Mouse (Mus musculus): ENCODE measurements around the gene Anxa6. TPM values are rescaled to one million over a fixed set of nuclear protein-coding genes. Genes with fewer than 3 reads are reported as not detected.
"Not testable (repeated sequence)": the region's sequence is repeated elsewhere in the genome, so short reads cannot be mapped to it uniquely, and the experiment has no call there.

The Anxa6 gene
- polyA plus RNA-seq, 1 experiment from 2014 or later = 36.5 TPM

DNA sequence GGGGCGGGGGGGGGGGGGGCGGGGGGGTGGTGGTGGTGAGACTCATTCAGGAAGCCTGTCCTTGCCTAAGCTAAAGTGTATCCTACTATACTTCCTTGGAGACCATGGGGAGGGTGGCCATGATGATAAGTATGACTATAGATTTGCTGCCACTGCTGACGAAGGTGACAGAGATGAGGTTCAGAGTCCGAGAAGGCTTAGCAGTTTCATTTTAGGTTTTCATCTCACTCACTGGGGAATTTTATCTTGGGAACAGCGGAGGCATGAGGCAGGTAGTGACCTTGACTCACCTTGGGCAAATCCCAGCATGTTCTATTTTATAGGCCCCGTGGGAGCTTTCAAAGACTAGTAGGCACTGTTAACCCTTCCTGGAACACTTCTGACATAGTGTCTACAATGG lies 60.5 kb downstream of the Anxa6 start:
- no peak overlapping the region for H3K4me2 ChIP-seq (replicated peaks)
- 66% methylated on average over 6 of the region's 6 CpGs for WGBS
- peaks cover 4% of the 10 kb centered on the region; the same call in 1 of the 2 replicates for H3K9me3 ChIP-seq
- H3K9ac ChIP-seq (replicated peaks) = no peak overlapping the region
- ATAC-seq = no peak
- no peaks in the 10 kb centered on the region for H3K36me3 ChIP-seq
- peaks cover 10% of the 10 kb centered on the region for H3K4me1 ChIP-seq (replicated peaks)
- H3K4me3 ChIP-seq (replicated peaks) = no peak overlapping the region
- H3K27me3 ChIP-seq = no peaks in the 10 kb centered on the region
- no peak overlapping the region for H3K27ac ChIP-seq

DNA sequence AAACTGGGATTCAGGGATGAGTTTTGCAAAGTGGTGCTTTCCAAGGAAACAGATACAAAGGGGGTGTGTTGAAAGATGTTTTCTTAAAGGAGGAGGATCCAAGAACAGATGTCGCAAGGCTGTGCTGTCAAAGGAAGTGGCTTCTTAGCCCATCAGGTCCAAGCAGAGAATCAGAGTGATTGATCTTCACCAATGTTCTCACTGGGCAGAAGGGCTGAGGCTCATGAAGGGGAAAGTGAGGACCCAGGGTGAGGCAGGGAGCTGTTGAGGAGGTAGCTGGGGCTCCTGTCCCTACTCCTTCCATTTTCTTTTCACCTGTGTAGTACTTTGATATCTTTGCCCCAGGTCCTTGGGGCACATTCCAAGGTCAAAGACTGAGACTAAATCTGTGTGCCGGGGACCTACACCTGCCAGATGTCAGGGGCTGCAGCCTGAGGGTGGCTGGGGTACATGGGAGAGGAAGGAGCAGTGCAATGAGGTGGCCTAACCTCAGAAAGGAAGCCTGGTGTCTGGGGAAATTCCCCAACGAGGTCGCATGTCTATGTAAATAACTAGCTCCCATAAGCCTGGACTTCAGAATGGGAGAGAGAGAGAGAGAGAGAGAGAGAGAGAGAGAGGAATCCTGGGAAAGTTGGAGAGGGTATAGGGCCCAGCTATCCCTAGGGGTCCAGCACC lies 61.1 kb downstream of the Anxa6 start:
- Histone ChIP-seq H3K4me3 (replicated peaks) (no peak overlapping the region), H3K4me2 (replicated peaks) (no peak overlapping the region), H3K9ac (replicated peaks) (no peak overlapping the region), H3K27ac (no peak overlapping the region), H3K4me1 (replicated peaks) (peaks cover 10% of the 10 kb centered on the region), H3K9me3 (peaks cover 4% of the 10 kb centered on the region; the same call in 1 of the 2 replicates), H3K36me3 (no peaks in the 10 kb centered on the region), H3K27me3 (no peaks in the 10 kb centered on the region)
- no peak for ATAC-seq
- WGBS = 59% methylated on average over 4 of the region's 4 CpGs

DNA sequence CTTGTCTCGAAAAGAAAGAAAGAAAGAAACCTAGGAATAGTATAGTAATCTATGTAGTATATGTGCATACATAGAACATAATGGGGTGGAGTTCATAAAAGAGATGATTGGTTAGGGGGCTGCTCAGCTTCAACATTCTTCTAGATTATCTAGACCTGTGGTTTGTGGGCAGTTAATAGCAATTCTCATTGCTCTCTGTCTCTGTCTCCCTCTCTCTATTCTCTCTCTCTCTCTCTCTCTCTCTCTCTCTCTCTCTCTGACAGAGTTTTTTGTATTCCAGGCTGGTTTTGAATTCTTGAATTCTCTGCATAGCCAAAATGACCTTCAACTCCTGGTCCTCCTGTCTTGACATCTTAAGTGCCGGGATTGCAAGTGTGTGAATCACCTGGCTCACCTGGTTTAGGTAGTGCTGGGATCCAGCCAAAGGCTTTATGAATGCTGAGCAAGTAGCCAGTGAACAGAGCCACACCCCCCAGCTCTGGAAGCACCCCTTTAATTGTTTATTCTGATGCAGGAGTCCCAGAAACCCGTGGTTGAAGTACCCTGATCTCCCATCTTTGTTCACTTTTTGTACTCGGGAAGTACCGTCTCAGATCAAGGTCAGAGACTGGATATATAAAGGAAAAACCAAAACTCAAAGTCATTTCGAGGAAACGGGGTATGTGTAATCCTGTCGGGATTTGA lies 61.7 kb downstream of the Anxa6 start:
- Histone ChIP-seq H3K9me3 (peaks cover 4% of the 10 kb centered on the region; the same call in 1 of the 2 replicates), H3K4me2 (replicated peaks) (no peak overlapping the region), H3K4me3 (replicated peaks) (no peak overlapping the region), H3K4me1 (replicated peaks) (peaks cover 10% of the 10 kb centered on the region), H3K9ac (replicated peaks) (no peak overlapping the region), H3K27ac (no peak overlapping the region), H3K27me3 (no peaks in the 10 kb centered on the region), H3K36me3 (no peaks in the 10 kb centered on the region)
- no peak for ATAC-seq
- 79% methylated on average over 8 of the region's 8 CpGs for WGBS

DNA sequence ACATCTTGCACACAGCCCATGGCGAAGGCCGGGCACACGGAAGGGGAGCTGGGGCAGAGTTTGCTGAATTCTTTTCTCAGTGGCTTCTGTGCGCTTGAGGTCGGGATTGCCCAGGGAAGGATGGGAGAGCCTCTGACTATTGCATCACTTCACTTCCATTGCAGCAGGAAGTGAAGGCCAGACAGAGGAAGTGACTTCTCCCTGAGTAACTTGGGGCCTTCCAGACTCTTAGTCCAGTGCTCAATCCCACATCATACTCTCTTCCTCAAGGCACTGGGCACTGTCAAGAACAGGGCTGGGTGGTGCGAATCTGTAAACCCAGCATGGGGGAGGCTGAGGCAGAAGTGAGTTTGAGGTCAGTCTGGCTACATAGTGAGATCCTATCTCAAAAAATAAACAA lies 68.0 kb downstream of the Anxa6 start:
- ATAC-seq = no peak

DNA sequence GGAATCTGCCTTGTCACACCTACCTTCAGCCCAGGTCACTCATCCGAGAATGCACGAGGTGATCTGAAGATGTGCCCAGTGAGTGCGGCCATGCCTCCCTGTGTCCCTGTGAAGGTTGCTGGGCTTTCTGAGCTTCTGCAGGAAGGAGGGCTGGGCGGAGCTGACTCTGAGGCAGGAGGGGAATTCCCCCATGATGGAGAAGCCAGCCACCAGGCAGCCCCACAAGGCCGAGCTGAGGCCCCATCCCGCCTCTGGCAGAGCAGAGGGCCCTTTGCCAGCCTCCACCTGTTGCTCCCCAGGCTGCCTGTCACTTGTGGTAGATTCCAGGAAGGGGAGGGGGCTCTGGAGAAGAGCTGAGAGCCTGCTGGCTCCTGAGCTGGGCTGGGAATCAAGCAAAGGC lies 70.4 kb downstream of the Anxa6 start, which contains the start of gene Tnip1:
Tnip1 (minus strand) TSS at position 108 of the 400 bp plus-strand sequence.
- no peak for ATAC-seq
- WGBS = 37% methylated on average over 6 of the region's 6 CpGs
- H3K9me3 ChIP-seq = no peaks in the 10 kb centered on the region
- no peak within 1 kb of the TSS for H3K27ac ChIP-seq
- no peaks in the 10 kb centered on the region for H3K27me3 ChIP-seq
- no peak within 1 kb of the TSS for H3K4me2 ChIP-seq (replicated peaks)
- H3K4me1 ChIP-seq (replicated peaks) = no peaks in the 10 kb centered on the region
- no peak within 1 kb of the TSS for H3K9ac ChIP-seq (replicated peaks)
- no peaks in the 10 kb centered on the region for H3K36me3 ChIP-seq
- H3K4me3 ChIP-seq (replicated peaks) = no peak within 1 kb of the TSS

More for the DNA sequence above, 68.0 kb downstream of the Anxa6 start:
- Histone ChIP-seq H3K9ac (replicated peaks) (no peak overlapping the region), H3K4me3 (replicated peaks) (no peak overlapping the region), H3K4me1 (replicated peaks) (no peaks in the 10 kb centered on the region), H3K36me3 (no peaks in the 10 kb centered on the region), H3K9me3 (peaks cover 4% of the 10 kb centered on the region; the same call in 1 of the 2 replicates), H3K27me3 (no peaks in the 10 kb centered on the region), H3K4me2 (replicated peaks) (no peak overlapping the region), H3K27ac (no peak overlapping the region)
- 86% methylated on average over 6 of the region's 6 CpGs for WGBS

DNA sequence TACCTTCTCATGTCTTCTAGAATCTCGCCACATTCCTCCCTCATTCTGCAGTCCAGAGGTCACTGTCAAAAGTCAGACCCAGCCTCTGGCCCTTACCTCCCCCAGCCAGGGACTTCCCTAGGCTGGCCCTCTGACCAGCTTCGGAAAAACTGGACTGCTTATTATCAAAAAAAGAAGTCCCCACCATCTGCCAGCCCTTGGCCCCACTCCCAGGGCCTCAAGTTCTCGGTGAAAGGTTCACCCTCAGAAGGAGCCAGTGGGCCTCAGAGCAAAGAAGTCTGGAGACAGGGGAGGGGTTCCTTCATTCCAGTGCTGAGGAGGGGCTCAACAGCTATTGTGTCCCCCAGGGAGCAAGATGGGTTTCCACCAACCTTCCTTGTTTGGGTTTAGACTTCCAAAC lies 71.3 kb downstream of the Anxa6 start:
- Histone ChIP-seq H3K4me1 (replicated peaks) (no peaks in the 10 kb centered on the region), H3K4me2 (replicated peaks) (no peak overlapping the region), H3K4me3 (replicated peaks) (no peak overlapping the region), H3K9ac (replicated peaks) (no peak overlapping the region), H3K36me3 (no peaks in the 10 kb centered on the region), H3K27me3 (no peaks in the 10 kb centered on the region), H3K27ac (no peak overlapping the region), H3K9me3 (no peaks in the 10 kb centered on the region)
- 74% methylated on average over 3 of the region's 3 CpGs for WGBS
- no peak for ATAC-seq

DNA sequence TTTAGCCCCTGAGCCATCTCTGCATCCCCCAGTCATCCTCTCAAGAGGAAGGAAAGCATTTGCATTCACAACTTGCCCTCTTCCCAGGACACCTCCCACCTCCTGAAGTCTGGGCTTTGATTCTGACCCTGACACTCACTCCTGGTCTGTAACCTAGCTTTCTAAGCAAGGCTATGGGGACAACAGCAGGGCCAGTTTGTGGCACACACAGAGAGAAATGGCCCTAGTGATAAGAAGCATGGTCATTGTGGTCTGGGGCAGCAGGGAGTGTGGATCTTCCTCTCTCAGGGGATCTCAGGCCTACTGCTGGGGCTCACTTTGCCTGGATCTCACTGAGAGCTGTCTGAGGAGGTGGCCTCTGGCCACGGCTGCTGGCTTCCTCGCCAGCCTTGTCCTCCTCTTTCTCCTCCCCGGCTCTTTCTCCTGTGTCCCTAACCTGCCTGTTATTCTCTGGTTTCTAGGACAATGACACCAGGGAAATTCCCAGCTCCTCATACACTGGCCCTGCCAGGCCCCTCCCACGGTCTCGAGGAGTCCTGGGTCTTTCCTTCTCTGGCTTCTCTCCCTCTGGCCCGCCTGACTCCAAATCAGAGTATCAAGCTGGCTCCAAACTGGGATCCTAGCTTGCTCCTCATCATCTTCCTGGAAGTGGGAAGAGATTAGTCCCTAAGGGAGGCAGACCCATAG lies 71.9 kb downstream of the Anxa6 start:
- Histone ChIP-seq H3K4me3 (replicated peaks) (no peak overlapping the region), H3K36me3 (no peaks in the 10 kb centered on the region), H3K4me1 (replicated peaks) (0 out of 2 replicates have a peak, but pooled peaks cover 1% of the 10 kb centered on the region), H3K27me3 (no peaks in the 10 kb centered on the region), H3K9ac (replicated peaks) (no peak overlapping the region), H3K9me3 (no peaks in the 10 kb centered on the region), H3K4me2 (replicated peaks) (no peak overlapping the region), H3K27ac (no peak overlapping the region)
- no peak for ATAC-seq
- WGBS = 76% methylated on average over 6 of the region's 6 CpGs

DNA sequence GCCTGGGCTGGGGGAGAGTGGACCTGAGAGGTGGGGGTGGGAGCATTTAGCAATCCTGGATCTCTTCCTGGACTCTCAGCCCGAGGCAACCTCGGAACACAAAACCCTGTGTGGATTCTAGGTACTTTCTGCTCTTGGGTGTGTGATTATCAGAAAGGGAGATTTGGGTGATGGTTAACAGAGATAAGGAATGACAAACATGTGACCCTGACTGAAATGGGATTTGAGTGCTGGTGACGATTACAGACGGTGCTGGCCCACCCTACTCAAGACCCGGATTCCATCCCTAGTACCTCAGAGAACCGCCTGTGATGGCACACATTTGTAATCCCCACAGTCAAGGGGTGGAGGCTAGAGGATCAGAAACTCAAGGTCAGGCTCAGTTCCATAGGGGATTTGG lies 73.0 kb downstream of the Anxa6 start:
- Histone ChIP-seq H3K36me3 (no peaks in the 10 kb centered on the region), H3K27me3 (no peaks in the 10 kb centered on the region), H3K9me3 (no peaks in the 10 kb centered on the region), H3K27ac (no peak overlapping the region), H3K4me2 (replicated peaks) (no peak overlapping the region), H3K4me3 (replicated peaks) (no peak overlapping the region), H3K4me1 (replicated peaks) (0 out of 2 replicates have a peak, but pooled peaks cover 3% of the 10 kb centered on the region), H3K9ac (replicated peaks) (no peak overlapping the region)
- WGBS = 88% methylated on average over 6 of the region's 6 CpGs
- ATAC-seq = no peak

DNA sequence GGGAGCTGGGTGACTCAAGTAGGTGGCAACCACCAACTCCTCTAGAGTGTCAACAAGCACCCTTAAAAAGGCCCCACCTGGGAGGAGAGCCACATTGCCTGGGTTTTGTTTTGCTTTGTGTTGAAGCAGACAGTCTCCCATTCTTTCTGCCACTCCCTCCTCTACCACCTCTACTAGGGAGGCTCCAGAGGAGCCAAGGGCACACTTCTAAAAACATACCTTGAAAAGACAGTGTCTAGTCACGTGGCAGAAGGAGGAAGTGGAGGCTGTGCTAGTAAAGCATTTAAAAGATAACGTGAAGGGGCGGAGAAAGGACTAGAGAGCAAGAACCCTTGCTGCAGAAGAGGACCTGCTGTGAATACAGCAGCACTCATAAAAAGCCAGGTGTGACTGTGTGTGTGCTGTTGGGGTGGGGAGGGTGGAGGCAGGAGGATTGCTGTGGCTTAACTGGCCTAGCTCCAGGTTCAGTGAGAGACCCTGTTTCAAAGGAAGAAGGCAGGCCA lies 74.6 kb downstream of the Anxa6 start:
- ATAC-seq = no peak
- H3K4me2 ChIP-seq (replicated peaks) = no peak overlapping the region
- H3K9me3 ChIP-seq = no peaks in the 10 kb centered on the region
- H3K4me1 ChIP-seq (replicated peaks) = peaks cover 19% of the 10 kb centered on the region
- H3K36me3 ChIP-seq = no peaks in the 10 kb centered on the region
- no peaks in the 10 kb centered on the region for H3K27me3 ChIP-seq
- no peak overlapping the region for H3K27ac ChIP-seq
- H3K4me3 ChIP-seq (replicated peaks) = no peak overlapping the region
- WGBS = 58% methylated on average over 3 of the region's 3 CpGs
- no peak overlapping the region for H3K9ac ChIP-seq (replicated peaks)

DNA sequence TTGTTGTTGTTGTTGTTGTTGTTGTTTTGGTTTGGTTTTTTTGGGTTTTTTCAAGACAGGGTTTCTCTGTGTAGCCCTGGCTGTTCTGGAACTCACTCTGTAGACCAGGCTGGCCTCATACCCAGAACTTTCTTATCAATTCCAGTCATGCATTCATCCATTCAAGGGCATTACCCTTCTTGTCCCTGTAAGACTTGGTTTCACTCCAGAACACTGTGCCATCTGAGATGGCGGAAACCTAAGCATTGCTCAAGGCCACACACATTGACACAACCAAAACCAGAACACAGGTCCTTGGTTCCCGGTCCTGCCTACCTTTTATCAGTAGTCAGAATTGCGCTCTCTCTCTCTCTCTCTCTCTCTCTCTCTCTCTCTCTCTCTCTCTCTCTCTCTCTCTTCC lies 75.5 kb downstream of the Anxa6 start:
- H3K4me1 ChIP-seq (replicated peaks) = peaks cover 19% of the 10 kb centered on the region
- not testable (repeated sequence) for H3K36me3 ChIP-seq; H3K27ac ChIP-seq; H3K4me3 ChIP-seq (replicated peaks); H3K9me3 ChIP-seq; H3K4me2 ChIP-seq (replicated peaks); ATAC-seq; H3K27me3 ChIP-seq; H3K9ac ChIP-seq (replicated peaks)
- WGBS = 100% methylated on average over 3 of the region's 3 CpGs

DNA sequence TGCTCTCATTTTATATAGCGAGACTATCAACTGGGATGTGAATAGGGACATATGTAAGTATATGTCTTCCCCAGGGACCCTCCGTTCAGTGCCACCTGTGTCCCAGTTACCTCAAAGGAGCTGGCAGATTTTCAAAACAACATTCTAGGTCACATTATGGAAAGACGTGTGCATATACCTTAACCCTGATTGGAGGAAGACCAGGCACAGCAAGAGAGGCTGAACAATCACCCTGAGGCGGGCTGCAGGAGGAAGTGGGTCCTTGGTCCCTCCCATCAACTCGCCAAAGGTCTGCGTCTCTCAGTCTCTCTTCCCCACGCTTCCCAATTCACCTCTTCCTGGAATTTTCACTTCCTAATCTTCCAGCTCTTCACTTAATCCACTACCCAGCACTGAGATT lies 76.3 kb downstream of the Anxa6 start:
- H3K4me1 ChIP-seq (replicated peaks) = peaks cover 19% of the 10 kb centered on the region
- ATAC-seq = no peak
- H3K9ac ChIP-seq (replicated peaks) = no peak overlapping the region
- H3K4me2 ChIP-seq (replicated peaks) = no peak overlapping the region
- no peaks in the 10 kb centered on the region for H3K36me3 ChIP-seq
- H3K27ac ChIP-seq = no peak overlapping the region
- no peaks in the 10 kb centered on the region for H3K27me3 ChIP-seq
- no peak overlapping the region for H3K4me3 ChIP-seq (replicated peaks)
- H3K9me3 ChIP-seq = no peaks in the 10 kb centered on the region
- WGBS = 64% methylated on average over 7 of the region's 7 CpGs
